Mouse (Mus musculus) lung, postnatal 0 days (tissue): ENCODE measurements around the gene Mea1. TPM values are rescaled to one million over a fixed set of nuclear protein-coding genes. Genes with fewer than 3 reads are reported as not detected.

Source experiments
- ATAC-seq: fragments of 200-750 bp; cut with Nextera tagmentation; 2 replicates; pipeline ENCODE4 v1.8.0; 2017; ENCODE audit warnings: moderate library complexity
- DNase-seq: peaks from one replicate; pipeline ENCODE4 v3.0.0-alpha.2; 2016; ENCODE audit warnings: low spot score
- H3K27ac ChIP-seq: fragments of 300-500 bp; sonication (generic); 2 replicates; pipeline ENCODE4 v1.5.1; 2014; ENCODE audit warnings: antibody characterized with exemption, mild to moderate bottlenecking, low read length, mixed read lengths
- H3K27me3 ChIP-seq: fragments of 300-500 bp; sonication (generic); replicated peaks from 2 replicates; pipeline ENCODE4 v1.6.1; 2014; ENCODE audit warnings: low read length, mixed read lengths; ENCODE audit not compliant: insufficient read depth
- H3K36me3 ChIP-seq: fragments of 300-500 bp; sonication (generic); 2 replicates; pipeline ENCODE4 v1.6.1; 2014; ENCODE audit warnings: low read length, mixed read lengths; ENCODE audit not compliant: insufficient read depth
- H3K4me1 ChIP-seq: fragments of 300-500 bp; sonication (generic); 2 replicates; pipeline ENCODE4 v1.6.1; 2014; ENCODE audit warnings: antibody characterized with exemption, low read depth, low read length, mixed read lengths; ENCODE audit not compliant: insufficient read depth
- H3K4me2 ChIP-seq: fragments of 300-500 bp; sonication (generic); replicated peaks from 2 replicates; pipeline ENCODE4 v1.6.1; 2014; ENCODE audit warnings: low read depth, mild to moderate bottlenecking, low read length, moderate library complexity, mixed read lengths
- H3K4me3 ChIP-seq: fragments of 300-500 bp; sonication (generic); 2 replicates; pipeline ENCODE4 v1.5.1; 2014; ENCODE audit warnings: low read depth, low read length
- H3K9ac ChIP-seq: fragments of 300-500 bp; sonication (generic); replicated peaks from 2 replicates; pipeline ENCODE4 v1.6.1; 2014; ENCODE audit warnings: low read depth, mild to moderate bottlenecking
- H3K9me3 ChIP-seq: fragments of 300-500 bp; sonication (generic); 2 replicates; pipeline ENCODE4 v1.6.1; 2016; ENCODE audit warnings: low read length, mixed read lengths
- CTCF ChIP-seq: IDR thresholded peaks from 2 replicates; pipeline ENCODE4 v1.5.1; 2016; ENCODE audit warnings: antibody characterized with exemption, mild to moderate bottlenecking
- EP300 ChIP-seq: IDR thresholded peaks from 2 replicates; pipeline ENCODE4 v1.6.1; 2016; ENCODE audit warnings: antibody characterized with exemption, mild to moderate bottlenecking, control low read depth
- whole genome bisulfite sequencing: fragments of 180-500 bp; shearing (Covaris S2); extraction: QIAGEN DNeasy Blood & Tissue Kit; methylation state at CpG from one replicate; pipeline ENCODE4 v1.1.7; 2014; 5-methylcytosine and 5-hydroxymethylcytosine counted together
- polyA plus RNA-seq: library from polyadenylated mRNA; unstranded; fragments of >200 nt; fragmentation: Nextera tagmentation; extraction: Ambion mirVana; gene quantifications from 2 replicates; pipeline ENCODE4 v1.2.1, GENCODE M21; 2015

The Mea1 gene
- polyA plus RNA-seq, 1 experiment from 2014 or later = 114 TPM

DNA sequence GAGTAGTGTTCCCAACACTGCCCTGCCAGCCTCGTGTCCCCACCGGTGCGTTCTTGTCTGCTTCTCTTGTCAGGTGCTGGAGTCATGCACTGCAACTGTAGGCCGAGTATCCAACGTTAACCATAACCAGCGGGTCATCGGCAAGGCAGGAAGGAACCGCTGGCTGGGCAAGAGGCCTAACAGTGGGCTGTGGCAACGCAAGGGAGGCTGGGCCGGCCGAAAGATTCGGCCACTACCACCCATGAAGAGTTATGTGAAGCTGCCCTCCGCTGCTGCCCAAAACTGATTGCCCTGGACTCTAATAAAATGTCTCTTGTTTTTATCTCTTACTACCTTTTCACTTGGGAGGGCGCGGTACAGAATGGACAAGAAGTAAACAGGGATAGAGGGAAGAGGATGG lies 28.8 kb upstream of the Mea1 start:
- DNase-seq = no peak
- peak overlapping the region; percentile 67 for H3K4me3 ChIP-seq

DNA sequence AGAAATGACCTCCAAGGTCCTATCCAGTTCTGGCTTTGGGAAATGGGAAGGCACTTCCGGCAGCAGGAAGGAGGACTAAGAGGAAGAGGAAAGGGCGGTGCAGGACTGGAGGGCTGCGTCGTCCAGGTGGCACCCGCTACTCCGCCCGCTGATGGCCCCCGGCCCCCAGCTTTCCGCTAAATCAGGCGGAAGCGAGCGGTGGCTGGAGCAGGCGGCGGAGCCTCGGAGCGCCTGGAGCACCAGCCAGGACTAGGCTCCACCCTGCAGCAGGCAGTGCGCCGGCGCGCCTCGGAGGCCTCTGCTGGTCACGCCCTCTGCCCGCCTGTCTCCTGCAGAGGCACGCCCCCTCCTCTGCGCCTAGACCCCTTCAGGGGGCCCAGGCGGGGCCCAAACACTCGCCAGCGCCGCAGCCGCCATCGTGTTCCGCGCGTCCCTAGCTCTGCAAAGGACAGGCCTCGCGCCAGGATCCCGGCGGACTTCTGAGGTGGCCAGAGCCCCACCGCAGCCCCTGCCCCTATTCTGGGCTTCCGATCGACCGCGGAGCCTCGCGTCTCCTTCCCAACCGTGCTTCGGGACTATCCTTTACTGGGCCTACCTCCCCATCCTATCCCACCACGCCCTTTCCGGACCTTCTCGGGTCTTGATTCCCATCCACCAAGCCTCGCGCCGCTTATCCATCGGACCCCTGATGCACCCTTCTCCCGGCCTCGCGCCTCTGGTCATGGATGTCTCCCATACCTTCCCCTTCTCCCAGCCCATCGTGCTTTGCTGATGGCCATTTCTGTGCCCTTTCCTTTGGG lies 28.2 kb upstream of the Mea1 start, which contains the start of gene Cul7:
Cul7 (plus strand) TSS at position 106 of the 800 bp plus-strand sequence.
- H3K27ac ChIP-seq = peak within 1 kb of the TSS; percentile 94
- H3K4me1 ChIP-seq = peaks cover 23% of the 10 kb centered on the region

More for the DNA sequence above, 28.8 kb upstream of the Mea1 start:
- TF ChIP-seq CTCF (no peak), EP300 (no peak)
- no peak for ATAC-seq
- Histone ChIP-seq H3K9me3 (no peaks in the 10 kb centered on the region), H3K9ac (0 out of 2 replicates have a peak overlapping the region, but pooled peaks have one; percentile 8), H3K4me2 (peak overlapping the region; percentile 92), H3K27me3 (no peaks in the 10 kb centered on the region), H3K4me1 (peaks cover 24% of the 10 kb centered on the region), H3K36me3 (0 out of 2 replicates have a peak, but pooled peaks cover 3% of the 10 kb centered on the region), H3K27ac (peak overlapping the region; percentile 94)
- WGBS = 21% methylated on average over 15 of the region's 15 CpGs

DNA sequence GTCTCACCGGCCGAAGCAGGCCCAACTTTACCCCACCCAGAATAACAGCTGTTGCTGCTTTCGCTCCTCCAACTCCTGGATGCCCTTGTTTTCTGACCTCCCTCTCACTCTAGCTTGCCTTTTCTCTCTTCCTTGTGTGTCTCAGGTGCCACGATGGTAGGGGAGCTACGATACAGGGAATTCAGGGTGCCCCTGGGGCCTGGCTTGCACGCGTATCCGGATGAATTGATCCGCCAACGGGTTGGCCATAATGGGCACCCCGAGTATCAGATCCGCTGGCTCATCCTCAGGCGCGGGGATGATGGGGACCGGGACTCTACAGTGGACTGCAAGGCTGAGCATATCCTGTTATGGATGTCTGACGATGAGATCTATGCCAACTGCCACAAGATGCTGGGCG lies 27.3 kb upstream of the Mea1 start:
- Histone ChIP-seq H3K9ac (peak overlapping the region; percentile 78), H3K27ac (peak overlapping the region; percentile 94), H3K9me3 (no peaks in the 10 kb centered on the region), H3K4me1 (peaks cover 23% of the 10 kb centered on the region), H3K4me3 (peak overlapping the region; percentile 67), H3K36me3 (peaks cover 11% of the 10 kb centered on the region; the same call in 1 of the 2 replicates), H3K4me2 (peak overlapping the region; percentile 92), H3K27me3 (no peaks in the 10 kb centered on the region)
- no peak for ATAC-seq
- WGBS = 61% methylated on average over 17 of the region's 17 CpGs
- DNase-seq = no peak
- no peak for TF ChIP-seq CTCF
- no peak for TF ChIP-seq EP300

More for the DNA sequence above, 28.2 kb upstream of the Mea1 start, which contains the start of gene Cul7:
- Histone ChIP-seq H3K27me3 (no peaks in the 10 kb centered on the region), H3K9me3 (no peaks in the 10 kb centered on the region), H3K4me3 (peak within 1 kb of the TSS; percentile 67), H3K9ac (peak within 1 kb of the TSS; percentile 78), H3K36me3 (0 out of 2 replicates have a peak, but pooled peaks cover 3% of the 10 kb centered on the region), H3K4me2 (peak within 1 kb of the TSS; percentile 92)
- peak; percentile 99 for DNase-seq
- TF ChIP-seq EP300 = peak; percentile 80
- peak; percentile 22 for TF ChIP-seq CTCF
- under 1% methylated on average over 55 of the region's 58 CpGs for WGBS
- peak; percentile 90 for ATAC-seq

DNA sequence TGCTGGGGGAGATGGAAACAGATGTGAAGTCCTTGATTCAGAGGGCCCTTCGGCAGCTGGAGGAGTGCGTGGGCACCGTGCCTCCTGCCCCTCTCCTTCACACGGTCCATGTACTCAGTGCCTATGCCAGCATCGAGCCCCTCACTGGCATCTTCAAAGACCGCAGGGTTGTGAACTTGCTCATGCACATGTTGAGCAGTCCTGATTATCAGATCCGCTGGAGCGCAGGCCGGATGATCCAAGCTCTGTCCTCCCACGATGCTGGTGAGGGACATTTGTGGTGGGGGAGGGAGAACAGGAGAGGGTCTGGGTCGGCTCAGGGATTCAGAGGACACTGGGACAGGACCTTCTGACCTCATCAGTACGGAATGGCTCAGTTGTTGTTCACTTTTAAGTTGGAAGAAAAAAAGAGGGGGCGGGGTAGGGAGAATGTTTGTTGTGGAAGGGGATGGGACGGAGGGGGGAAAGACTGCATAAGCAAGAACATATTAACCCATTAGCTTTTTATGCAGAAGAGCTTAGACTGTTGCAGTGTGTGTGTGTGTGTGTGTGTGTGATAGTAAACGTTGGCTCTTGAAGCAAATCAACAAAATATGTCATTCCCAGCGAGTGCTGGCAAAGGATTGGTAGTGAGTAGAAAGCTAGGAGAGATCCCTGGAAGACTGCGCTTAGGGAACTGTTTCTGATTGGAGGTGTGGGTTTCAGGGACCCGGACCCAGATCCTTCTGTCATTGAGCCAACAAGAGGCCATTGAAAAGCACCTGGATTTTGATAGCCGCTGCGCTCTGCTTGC lies 26.6 kb upstream of the Mea1 start:
- no peak for ATAC-seq
- H3K9ac ChIP-seq = peak overlapping the region; percentile 78; the same call in 1 of the 2 replicates
- H3K27ac ChIP-seq = peak overlapping the region; percentile 94; the same call in 1 of the 2 replicates
- no peaks in the 10 kb centered on the region for H3K9me3 ChIP-seq
- peak; percentile 27 for DNase-seq
- peaks cover 18% of the 10 kb centered on the region; the same call in 1 of the 2 replicates for H3K4me1 ChIP-seq
- peak overlapping the region; percentile 67; the same call in 1 of the 2 replicates for H3K4me3 ChIP-seq
- TF ChIP-seq EP300 (no peak), CTCF (no peak)
- peaks cover 13% of the 10 kb centered on the region; the same call in 1 of the 2 replicates for H3K36me3 ChIP-seq
- peak overlapping the region; percentile 92 for H3K4me2 ChIP-seq
- WGBS = 59% methylated on average over 20 of the region's 20 CpGs
- H3K27me3 ChIP-seq = no peaks in the 10 kb centered on the region

DNA sequence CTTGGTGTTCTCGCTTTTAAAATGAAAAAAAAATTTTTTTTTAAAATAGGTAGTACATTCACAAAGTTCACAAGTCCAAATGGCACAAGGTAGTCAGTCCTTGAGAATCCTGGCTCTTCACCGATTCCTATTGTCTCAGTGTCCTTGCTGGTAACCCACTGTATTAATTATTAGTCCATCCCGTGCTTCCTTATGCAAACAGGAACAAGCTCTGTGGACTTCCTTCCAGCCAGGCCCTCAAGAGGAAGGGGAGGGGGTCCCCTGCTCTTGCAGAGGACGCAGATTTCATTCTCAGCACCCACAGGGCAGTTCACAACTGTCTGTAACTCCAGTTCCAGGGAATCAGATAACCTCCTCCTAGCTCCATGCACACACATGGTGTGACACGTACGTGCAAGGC lies 22.5 kb upstream of the Mea1 start:
- Histone ChIP-seq H3K27ac (no peak overlapping the region), H3K27me3 (no peaks in the 10 kb centered on the region), H3K4me1 (peaks cover 9% of the 10 kb centered on the region; the same call in 1 of the 2 replicates), H3K4me3 (no peak overlapping the region), H3K4me2 (no peak overlapping the region), H3K9ac (no peak overlapping the region), H3K9me3 (no peaks in the 10 kb centered on the region), H3K36me3 (peaks cover 37% of the 10 kb centered on the region)
- ATAC-seq = no peak
- TF ChIP-seq CTCF = no peak
- TF ChIP-seq EP300 = no peak
- 56% methylated on average over 6 of the region's 6 CpGs for WGBS
- DNase-seq = no peak

DNA sequence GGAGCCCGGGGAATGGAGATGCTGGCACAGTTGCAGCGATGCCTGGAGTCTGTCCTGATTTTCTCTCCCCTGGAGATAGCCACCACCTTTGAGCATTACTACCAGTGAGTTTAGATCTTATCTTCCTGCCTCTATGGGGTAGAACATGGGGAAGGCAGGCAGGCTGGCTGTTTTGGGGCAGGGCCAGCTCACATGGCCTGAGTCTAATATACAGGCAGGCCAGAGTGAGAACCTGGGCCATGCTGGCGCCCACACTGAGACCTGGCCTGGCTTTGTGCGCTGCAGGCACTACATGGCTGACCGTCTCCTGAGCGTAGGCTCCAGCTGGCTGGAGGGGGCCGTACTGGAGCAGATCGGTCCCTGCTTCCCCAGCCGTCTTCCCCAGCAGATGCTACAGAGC lies 17.2 kb upstream of the Mea1 start:
- ATAC-seq = no peak
- TF ChIP-seq EP300 = no peak
- no peaks in the 10 kb centered on the region for H3K4me1 ChIP-seq
- H3K4me2 ChIP-seq = no peak overlapping the region
- H3K36me3 ChIP-seq = peaks cover 47% of the 10 kb centered on the region
- H3K9ac ChIP-seq = no peak overlapping the region
- no peaks in the 10 kb centered on the region for H3K27me3 ChIP-seq
- 93% methylated on average over 9 of the region's 9 CpGs for WGBS
- no peak overlapping the region for H3K4me3 ChIP-seq
- no peak for DNase-seq
- no peak overlapping the region for H3K27ac ChIP-seq
- no peaks in the 10 kb centered on the region for H3K9me3 ChIP-seq
